Mouse (Mus musculus): ENCODE measurements around the gene Magi1.

- TF ChIP-seq CTCF (IDR thresholded peaks at IDR 0.05; ENCODE audit: insufficient read depth, low read depth, low read length): no peak
- TF ChIP-seq POLR2A (IDR thresholded peaks at IDR 0.05; ENCODE audit: insufficient read depth, low read depth, low read length): no peak
Observed at GRCm38 (mm10) chr6:94067741-94068450, 215.8 kb downstream of the Magi1 start.

All from olfactory bulb, adult 2 months (tissue).